Mouse (Mus musculus): ENCODE results near the gene Pex3. TPM values are rescaled to one million over a fixed set of nuclear protein-coding genes. Genes with fewer than 3 reads are reported as not detected.

The Pex3 gene
- polyA plus RNA-seq, 1 experiment from 2014 or later, result 22.9 TPM

DNA sequence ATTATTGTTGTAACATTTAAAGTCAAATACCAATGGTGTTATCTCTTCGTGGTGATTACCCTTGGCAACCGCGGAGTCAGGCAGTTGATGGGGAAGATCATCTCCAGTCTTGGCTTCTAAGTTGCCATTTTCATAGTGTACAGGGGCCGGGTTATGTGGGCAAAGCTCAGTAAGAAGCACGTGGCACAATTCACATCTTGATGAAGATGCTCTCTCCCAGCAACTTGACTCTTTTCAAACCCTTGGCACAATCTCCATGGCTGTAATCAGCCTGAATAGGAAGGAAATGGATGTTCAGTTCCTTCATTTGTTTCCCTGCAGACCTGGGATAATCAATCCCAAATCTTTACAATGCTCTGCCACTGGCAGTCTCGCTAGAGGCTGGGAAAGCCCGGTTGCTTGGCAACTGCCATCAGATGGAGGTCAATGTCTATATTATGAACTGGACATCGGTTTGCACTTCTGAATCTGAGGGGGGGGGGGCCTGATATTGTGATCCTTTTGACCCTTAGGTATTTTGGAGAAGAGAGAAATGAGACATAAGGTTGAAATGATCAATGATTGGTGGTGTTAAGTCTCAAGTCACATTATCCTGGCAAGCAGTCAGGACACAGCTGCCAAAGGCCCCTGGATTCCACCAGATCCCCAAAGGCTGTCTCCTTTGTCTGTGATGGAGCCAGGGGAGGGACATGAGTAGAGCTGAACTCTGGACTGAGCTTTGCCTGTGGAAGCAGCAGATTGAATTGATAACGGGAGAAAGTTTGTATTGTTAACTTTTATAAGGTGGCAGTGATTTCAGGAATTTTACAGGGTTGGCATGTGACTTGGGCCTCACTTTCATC is 18.0 kb upstream of the Pex3 start:
- no peaks in the 10 kb centered on the region for H3K36me3 ChIP-seq (ENCODE audit: poor library complexity, severe bottlenecking)
- H3K4me2 ChIP-seq, result no peak overlapping the region
- H3K9me3 ChIP-seq (replicated peaks), result no peaks in the 10 kb centered on the region
- WGBS, result 82% methylated on average over 9 of the region's 9 CpGs
- H3K4me1 ChIP-seq, result peaks cover 11% of the 10 kb centered on the region; the same call in 1 of the 2 replicates
- H3K9ac ChIP-seq, result no peak overlapping the region
- no peak overlapping the region for H3K4me3 ChIP-seq
- peaks cover 47% of the 10 kb centered on the region for H3K27me3 ChIP-seq
- ATAC-seq, result no peak
- no peak overlapping the region for H3K27ac ChIP-seq

GRCm38 (mm10) chr10:13569818-13570217 is 16.9 kb upstream of the Pex3 start:
- peaks cover 12% of the 10 kb centered on the region; the same call in 1 of the 2 replicates for H3K4me1 ChIP-seq
- no peaks in the 10 kb centered on the region for H3K36me3 ChIP-seq (ENCODE audit: poor library complexity, severe bottlenecking)
- H3K4me3 ChIP-seq, result no peak overlapping the region
- H3K27ac ChIP-seq, result no peak overlapping the region
- ATAC-seq, result peak; percentile 88
- no peak overlapping the region for H3K9ac ChIP-seq
- no peak overlapping the region for H3K4me2 ChIP-seq
- H3K9me3 ChIP-seq (replicated peaks), result no peaks in the 10 kb centered on the region
- H3K27me3 ChIP-seq, result peaks cover 52% of the 10 kb centered on the region
- 11% methylated on average over 7 of the region's 7 CpGs for WGBS

DNA sequence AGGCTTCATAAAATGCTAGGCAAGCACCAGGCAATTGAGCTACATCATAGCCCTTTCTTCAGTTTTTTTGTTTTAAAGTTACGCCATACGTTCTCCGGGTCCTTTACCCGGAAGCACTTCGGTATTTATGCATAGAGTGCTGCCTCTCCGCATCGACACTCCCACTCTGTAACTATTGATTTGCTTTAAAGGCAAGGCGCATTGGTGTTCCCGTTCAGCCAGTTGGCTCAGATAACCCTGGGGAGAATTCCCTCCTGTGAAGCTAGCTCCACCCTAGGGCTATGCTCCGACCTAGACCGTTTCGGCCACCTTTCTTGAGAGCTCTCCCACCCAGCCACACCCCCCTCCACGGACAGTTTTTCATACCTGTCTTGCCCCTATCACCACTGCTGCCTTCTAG is 13.5 kb upstream of the Pex3 start:
- WGBS, result 70% methylated on average over 13 of the region's 13 CpGs
- no peak overlapping the region for H3K9ac ChIP-seq
- peaks cover 14% of the 10 kb centered on the region; the same call in 1 of the 2 replicates for H3K4me1 ChIP-seq

GRCm38 (mm10) chr10:13565080-13565448 is 12.1 kb upstream of the Pex3 start:
- H3K4me3 ChIP-seq, result no peak overlapping the region

More for the DNA sequence above, 13.5 kb upstream of the Pex3 start:
- H3K27ac ChIP-seq, result no peak overlapping the region
- H3K4me3 ChIP-seq, result no peak overlapping the region
- no peak for ATAC-seq
- no peak overlapping the region for H3K4me2 ChIP-seq
- H3K36me3 ChIP-seq (ENCODE audit: poor library complexity, severe bottlenecking), result 0 out of 2 replicates have a peak, but pooled peaks cover 7% of the 10 kb centered on the region
- H3K27me3 ChIP-seq, result peaks cover 39% of the 10 kb centered on the region
- no peaks in the 10 kb centered on the region for H3K9me3 ChIP-seq (replicated peaks)

DNA sequence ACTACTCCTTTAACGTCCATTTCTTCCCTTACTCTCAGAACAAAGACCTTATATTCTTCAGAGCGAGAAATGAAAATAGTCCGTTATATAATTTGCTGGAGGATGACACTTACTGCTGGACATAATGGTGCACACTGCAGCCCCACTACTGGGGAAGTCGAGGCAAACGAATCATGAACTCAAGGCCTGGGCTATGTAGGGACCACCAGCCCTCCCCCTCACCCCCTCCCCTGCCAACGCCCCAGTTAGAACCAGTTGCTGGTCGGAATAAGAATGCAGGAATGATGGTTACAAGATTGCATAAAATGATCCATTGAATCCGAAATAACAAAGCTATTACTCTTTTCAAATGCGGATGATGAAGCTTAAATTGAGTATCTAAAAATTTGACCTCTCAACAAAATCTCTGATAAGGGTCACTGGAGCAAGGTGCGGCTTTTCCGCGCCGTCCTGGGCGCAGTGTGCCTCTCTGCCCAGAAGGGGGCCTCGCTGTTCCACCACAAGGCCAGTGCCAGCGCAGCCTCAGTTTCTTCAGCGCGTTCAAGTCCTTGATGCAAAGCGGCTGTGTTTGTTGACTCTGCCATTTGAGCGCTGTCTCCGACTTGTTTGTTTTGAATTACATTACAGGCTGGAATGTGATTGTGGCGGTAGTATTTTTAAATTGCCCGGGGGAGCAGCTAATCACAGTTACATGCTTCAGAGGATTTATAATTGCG is 11.6 kb upstream of the Pex3 start:
- Histone ChIP-seq H3K4me1 (peaks cover 5% of the 10 kb centered on the region; the same call in 1 of the 2 replicates), H3K4me2 (peak overlapping the region; percentile 43), H3K9me3 (replicated peaks) (no peaks in the 10 kb centered on the region), H3K27me3 (peaks cover 31% of the 10 kb centered on the region), H3K27ac (no peak overlapping the region), H3K9ac (no peak overlapping the region), H3K36me3 (ENCODE audit: poor library complexity, severe bottlenecking) (0 out of 2 replicates have a peak, but pooled peaks cover 13% of the 10 kb centered on the region), H3K4me3 (no peak overlapping the region)
- peak; percentile 83 for ATAC-seq
- 28% methylated on average over 24 of the region's 24 CpGs for WGBS

More at GRCm38 (mm10) chr10:13565080-13565448, 12.1 kb upstream of the Pex3 start:
- Histone ChIP-seq H3K9ac (no peak overlapping the region), H3K36me3 (ENCODE audit: poor library complexity, severe bottlenecking) (0 out of 2 replicates have a peak, but pooled peaks cover 13% of the 10 kb centered on the region), H3K4me2 (peak overlapping the region; percentile 43), H3K27me3 (peaks cover 31% of the 10 kb centered on the region), H3K4me1 (peaks cover 10% of the 10 kb centered on the region; the same call in 1 of the 2 replicates), H3K9me3 (replicated peaks) (no peaks in the 10 kb centered on the region), H3K27ac (no peak overlapping the region)
- 67% methylated on average over 8 of the region's 8 CpGs for WGBS
- ATAC-seq, result no peak; the same call in 1 of the 2 replicates

- no peak overlapping the region for H3K9ac ChIP-seq
- 92% methylated on average over 13 of the region's 13 CpGs for WGBS
- H3K36me3 ChIP-seq (ENCODE audit: poor library complexity, severe bottlenecking), result peaks cover 13% of the 10 kb centered on the region; the same call in 1 of the 2 replicates
- no peak for ATAC-seq
- no peak overlapping the region for H3K4me2 ChIP-seq
- no peaks in the 10 kb centered on the region for H3K27me3 ChIP-seq
- H3K27ac ChIP-seq, result no peak overlapping the region
- 0 out of 2 replicates have a peak, but pooled peaks cover 3% of the 10 kb centered on the region for H3K4me1 ChIP-seq
- H3K4me3 ChIP-seq, result no peak overlapping the region
- no peaks in the 10 kb centered on the region for H3K9me3 ChIP-seq (replicated peaks)
These were observed 7.2 kb upstream of the Pex3 start for GRCm38 (mm10) chr10:13560014-13560674.

DNA sequence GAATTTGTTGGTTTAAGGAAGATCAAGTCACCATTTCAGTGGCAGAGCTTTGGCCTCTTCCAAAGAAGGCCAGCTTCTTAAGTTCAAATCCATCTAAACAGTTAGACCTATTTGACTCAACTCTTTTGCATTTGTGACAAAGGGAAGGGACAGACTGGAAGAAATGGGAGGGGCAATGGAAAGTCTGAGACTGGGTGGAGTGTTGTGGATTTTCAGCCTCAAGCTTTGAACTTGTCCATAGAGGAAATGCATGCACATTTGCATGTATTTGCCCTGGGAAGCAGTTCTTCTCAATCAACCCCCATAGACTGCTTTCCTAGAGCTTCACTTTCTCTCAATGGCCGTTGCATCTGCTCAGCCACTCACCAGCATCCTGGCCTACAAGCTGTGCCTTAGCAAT is 1.4 kb upstream of the Pex3 start:
- H3K4me3 ChIP-seq, result no peak overlapping the region
- H3K27me3 ChIP-seq, result no peaks in the 10 kb centered on the region
- H3K4me1 ChIP-seq, result peaks cover 13% of the 10 kb centered on the region
- H3K4me2 ChIP-seq, result no peak overlapping the region
- H3K36me3 ChIP-seq (ENCODE audit: poor library complexity, severe bottlenecking), result no peaks in the 10 kb centered on the region; the same call in 1 of the 2 replicates
- no peak for ATAC-seq
- H3K27ac ChIP-seq, result no peak overlapping the region
- 88% methylated on average over 1 of the region's 1 CpGs for WGBS
- H3K9me3 ChIP-seq (replicated peaks), result no peaks in the 10 kb centered on the region
- no peak overlapping the region; the same call in 1 of the 2 replicates for H3K9ac ChIP-seq

GRCm38 (mm10) chr10:13553498-13553985 is 600 bp upstream of the Pex3 start:
- peak overlapping the region; percentile 79 for H3K4me3 ChIP-seq
- H3K27me3 ChIP-seq, result no peaks in the 10 kb centered on the region
- peaks cover 13% of the 10 kb centered on the region for H3K4me1 ChIP-seq
- peak overlapping the region; percentile 68 for H3K4me2 ChIP-seq
- 28% methylated on average over 10 of the region's 10 CpGs for WGBS
- no peak overlapping the region for H3K27ac ChIP-seq
- no peaks in the 10 kb centered on the region; the same call in 1 of the 2 replicates for H3K36me3 ChIP-seq (ENCODE audit: poor library complexity, severe bottlenecking)
- H3K9me3 ChIP-seq (replicated peaks), result no peaks in the 10 kb centered on the region
- peak; percentile 36 for ATAC-seq
- H3K9ac ChIP-seq, result peak overlapping the region; percentile 83

DNA sequence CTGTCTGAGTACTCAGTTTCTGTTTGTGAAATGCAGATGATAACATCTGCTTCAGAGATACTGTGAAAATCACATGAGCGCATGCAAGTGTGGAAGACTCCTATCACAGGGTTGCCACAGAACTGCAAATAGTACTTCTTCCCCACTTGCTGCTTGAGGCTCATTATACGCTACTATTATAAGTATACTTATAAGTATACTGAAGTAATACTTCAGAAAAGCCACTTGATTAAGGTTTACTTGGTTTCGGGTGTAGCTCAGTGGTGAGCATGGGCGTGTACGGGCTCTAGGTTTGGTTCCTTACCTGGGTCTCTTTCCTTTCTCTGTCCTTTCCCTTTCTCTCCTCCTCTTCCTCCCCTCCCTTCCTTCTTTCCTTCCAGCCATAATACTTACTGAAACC is 11.2 kb downstream of the Pex3 start:
- ATAC-seq, result no peak
- H3K9ac ChIP-seq, result no peak overlapping the region
- H3K4me3 ChIP-seq, result no peak overlapping the region
- WGBS, result over 99% methylated on average over 5 of the region's 5 CpGs
- no peaks in the 10 kb centered on the region for H3K4me1 ChIP-seq
- H3K27me3 ChIP-seq, result no peaks in the 10 kb centered on the region
- H3K4me2 ChIP-seq, result no peak overlapping the region
- H3K9me3 ChIP-seq (replicated peaks), result no peaks in the 10 kb centered on the region
- no peak overlapping the region for H3K27ac ChIP-seq
- peaks cover 29% of the 10 kb centered on the region for H3K36me3 ChIP-seq (ENCODE audit: poor library complexity, severe bottlenecking)

DNA sequence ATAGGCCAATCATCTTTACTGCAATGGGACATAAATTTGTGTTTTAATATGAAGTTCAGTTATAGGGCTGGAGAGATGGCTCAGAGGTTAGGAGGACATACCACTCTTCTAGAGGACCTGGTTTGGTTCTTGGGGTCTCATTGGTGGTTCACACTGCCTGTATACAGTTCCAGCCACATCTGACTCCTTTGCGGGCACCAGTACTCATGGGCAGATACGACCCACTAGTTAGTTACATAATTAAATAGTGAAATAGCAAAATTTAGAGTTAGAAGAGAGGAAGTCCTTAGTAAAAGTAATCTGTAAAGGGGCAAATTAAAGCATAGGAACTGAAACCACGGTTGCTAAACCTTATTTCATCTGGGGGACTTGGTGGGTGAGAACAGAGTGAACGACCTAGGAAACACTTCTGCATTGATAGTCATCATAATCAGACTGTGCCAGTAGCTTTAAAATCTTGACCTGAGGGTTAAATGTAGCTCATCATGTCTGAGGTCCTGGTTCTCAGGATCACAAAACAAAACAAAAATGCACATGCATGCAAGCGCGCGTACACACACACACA is 13.1 kb downstream of the Pex3 start:
- Histone ChIP-seq H3K9ac (no peak overlapping the region), H3K27ac (no peak overlapping the region), H3K27me3 (no peaks in the 10 kb centered on the region), H3K9me3 (replicated peaks) (no peaks in the 10 kb centered on the region), H3K36me3 (ENCODE audit: poor library complexity, severe bottlenecking) (peaks cover 33% of the 10 kb centered on the region), H3K4me3 (no peak overlapping the region), H3K4me1 (no peaks in the 10 kb centered on the region), H3K4me2 (no peak overlapping the region)
- 92% methylated on average over 7 of the region's 7 CpGs for WGBS
- no peak for ATAC-seq

DNA sequence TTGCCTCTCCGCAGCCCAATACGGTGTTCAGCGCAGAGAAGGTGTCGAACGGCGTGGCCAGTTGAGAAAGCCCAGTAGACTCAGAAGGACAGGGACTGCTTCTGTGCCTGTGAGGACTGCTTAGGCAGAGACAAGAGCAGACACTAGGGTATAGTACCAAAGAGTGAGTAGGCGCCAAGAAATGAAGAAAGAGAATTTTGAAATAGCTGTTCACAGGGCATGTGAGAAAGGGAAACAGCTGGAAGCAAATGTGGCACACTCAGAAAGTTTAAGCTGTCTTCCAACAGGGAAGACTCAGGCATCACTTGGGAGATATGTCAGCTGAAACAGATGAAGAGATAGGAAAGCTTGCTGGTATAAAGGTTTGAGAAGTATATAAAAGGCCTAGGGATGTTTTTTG is 16.2 kb downstream of the Pex3 start:
- WGBS, result 95% methylated on average over 7 of the region's 7 CpGs
- no peak for ATAC-seq
- H3K4me2 ChIP-seq, result no peak overlapping the region
- no peak overlapping the region for H3K27ac ChIP-seq
- no peak overlapping the region for H3K4me3 ChIP-seq
- H3K9ac ChIP-seq, result no peak overlapping the region
- no peaks in the 10 kb centered on the region for H3K4me1 ChIP-seq
- no peaks in the 10 kb centered on the region for H3K9me3 ChIP-seq (replicated peaks)
- H3K36me3 ChIP-seq (ENCODE audit: poor library complexity, severe bottlenecking), result peaks cover 44% of the 10 kb centered on the region
- H3K27me3 ChIP-seq, result no peaks in the 10 kb centered on the region

Data from forebrain, embryonic 13.5 days (tissue).